Mouse (Mus musculus) skeletal muscle tissue, adult 2 months (tissue): ENCODE results near the gene Mrgprb8.
"Not testable (repeated sequence)": the region's sequence is repeated elsewhere in the genome, so short reads cannot be mapped to it uniquely, and the experiment has no call there.

Experiments used
- DNase-seq: peaks from one replicate; pipeline ENCODE4 v3.0.0-alpha.2; 2012; ENCODE audit warnings: low read depth, low spot score

The Mrgprb8 gene

GRCm38 (mm10) chr7:48388226-48388625, at the start of gene Mrgprb8:
Mrgprb8 (plus strand) TSS chr7:48388526.
- DNase-seq, result no peak

GRCm38 (mm10) chr7:48435936-48436335, 47.6 kb downstream of the Mrgprb8 start:
- not testable (repeated sequence) for DNase-seq

- DNase-seq, result no peak
Observed at GRCm38 (mm10) chr7:48436581-48436980, 48.3 kb downstream of the Mrgprb8 start.
